Mouse (Mus musculus) fibroblast of lung, adult 2 months (primary cell): ENCODE measurements around the gene Retreg2.

Source experiments
- DNase-seq: peaks from one replicate; pipeline ENCODE4 v3.0.0-alpha.2; 2011; ENCODE audit warnings: low read depth

Retreg2 gene

GRCm38 (mm10) chr1:75168472-75169464 lies 26.2 kb downstream of the Retreg2 start, which contains the start of gene Zfand2b:
Gene Zfand2b, plus strand, starts transcription at chr1:75168646.
- DNase-seq = peak; percentile 80

DNA sequence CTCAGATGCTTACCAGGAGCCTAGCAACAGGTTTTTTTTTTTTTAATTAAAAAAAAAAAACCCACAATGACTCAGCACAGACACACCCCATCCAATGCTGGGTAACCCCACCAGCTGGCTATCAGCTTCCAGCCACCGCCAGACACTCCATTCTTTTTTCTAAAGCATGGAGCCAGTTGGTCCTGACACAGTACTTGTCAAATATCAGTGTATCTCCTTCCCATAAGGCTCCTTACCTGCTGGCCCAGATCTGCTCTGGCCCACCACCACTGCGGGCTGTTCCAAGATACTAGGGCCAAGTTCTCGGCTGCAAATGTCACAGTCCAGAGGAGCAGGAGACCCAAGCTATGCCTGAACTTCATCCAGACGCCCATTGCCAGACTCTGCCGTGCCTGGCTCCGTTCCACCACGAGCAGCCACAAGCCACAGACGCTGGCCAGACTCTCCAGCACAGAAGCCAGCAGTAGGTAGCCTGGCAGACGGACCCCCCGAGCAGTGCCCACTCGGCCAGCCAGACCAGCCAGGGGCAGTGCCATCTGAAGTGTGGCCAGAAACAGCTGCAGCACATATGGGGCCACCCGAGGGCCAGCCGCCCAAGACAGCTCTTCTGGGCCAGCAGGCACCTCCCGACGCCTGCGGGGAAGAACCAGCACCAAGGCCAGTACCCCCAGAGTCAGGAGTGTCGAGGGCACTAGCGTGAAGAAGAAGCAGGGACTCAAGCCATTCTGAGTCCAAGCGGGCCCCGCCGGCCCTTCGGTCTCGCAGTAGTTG lies 36.9 kb downstream of the Retreg2 start:
- DNase-seq = peak; percentile 68

GRCm38 (mm10) chr1:75180105-75180590 lies 37.6 kb downstream of the Retreg2 start, which contains the start of gene Abcb6:
Gene Abcb6, minus strand, starts transcription at chr1:75180392.
- DNase-seq = peak; percentile 60

DNA sequence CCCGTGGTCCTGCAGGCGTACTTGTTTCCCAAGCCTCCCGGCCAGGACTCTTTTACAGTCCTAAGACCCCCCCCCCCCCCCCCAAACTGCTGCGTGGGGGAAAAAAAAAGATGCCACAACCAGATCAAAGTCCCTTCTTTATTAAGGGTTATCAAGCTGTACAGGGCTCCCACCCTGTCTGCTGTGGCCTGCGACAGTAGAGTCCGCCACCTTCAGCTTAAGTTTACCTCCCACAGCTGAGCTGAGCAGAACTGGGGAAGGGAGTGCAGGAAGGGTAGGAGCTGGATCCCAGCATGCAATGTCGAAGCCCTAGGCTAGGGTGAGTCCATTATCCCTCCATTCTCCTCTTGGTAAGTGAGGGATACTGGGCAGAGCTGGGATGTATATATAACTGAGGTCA lies 38.2 kb downstream of the Retreg2 start:
- DNase-seq = no peak

GRCm38 (mm10) chr1:75181377-75181870 lies 38.8 kb downstream of the Retreg2 start:
- no peak for DNase-seq

GRCm38 (mm10) chr1:75182160-75182559 lies 39.6 kb downstream of the Retreg2 start:
- no peak for DNase-seq

- no peak for DNase-seq
Observed at GRCm38 (mm10) chr1:75185495-75185894, 42.9 kb downstream of the Retreg2 start.

DNA sequence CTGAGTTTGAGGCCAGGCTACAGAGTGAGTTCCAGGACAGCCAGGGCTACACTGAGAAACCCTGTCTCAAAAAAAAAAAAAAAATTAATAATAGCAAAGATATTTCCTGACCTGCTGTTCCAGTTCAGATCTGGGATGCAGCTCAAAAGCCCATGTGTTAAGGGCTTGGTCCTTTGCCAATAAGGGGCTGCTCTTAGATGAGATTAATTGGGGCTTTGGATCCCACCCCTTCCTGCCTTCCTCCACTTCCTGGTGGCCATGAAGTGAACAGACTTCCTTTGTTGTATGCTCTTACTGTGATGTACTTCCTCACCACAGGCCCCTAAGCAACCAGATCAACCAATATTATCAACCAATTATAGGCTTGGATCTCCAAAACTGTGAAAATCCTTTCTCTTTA lies 44.5 kb downstream of the Retreg2 start:
- no peak for DNase-seq

DNA sequence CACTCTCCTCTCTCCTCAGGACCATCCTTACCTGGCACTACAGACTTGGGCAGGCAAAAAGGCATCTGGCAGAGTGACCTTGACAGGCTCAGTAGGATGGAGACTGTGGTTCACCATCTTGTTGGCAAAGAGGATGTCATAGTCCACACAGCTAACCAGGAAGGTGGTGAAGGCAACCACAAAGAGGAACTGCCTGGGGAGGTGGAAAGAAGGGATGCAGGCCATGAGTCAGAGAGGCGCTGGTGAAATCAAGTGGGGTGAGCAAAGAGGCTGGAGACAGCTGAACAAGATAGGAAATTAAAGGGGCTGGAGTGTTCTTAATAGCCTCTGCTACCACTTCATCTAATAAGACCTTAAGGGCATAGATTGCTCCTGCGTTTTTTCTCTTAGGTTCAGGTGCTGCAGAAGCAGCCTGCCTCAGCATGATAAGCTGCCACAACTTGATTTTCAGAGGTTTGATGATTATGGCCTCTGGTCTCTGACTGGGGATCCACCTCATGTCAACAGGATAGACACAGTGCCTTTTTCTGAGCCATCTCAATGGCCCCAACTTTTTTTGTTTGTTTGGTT lies 45.4 kb downstream of the Retreg2 start:
- no peak for DNase-seq

GRCm38 (mm10) chr1:75190577-75190976 lies 48.0 kb downstream of the Retreg2 start:
- DNase-seq = no peak

DNA sequence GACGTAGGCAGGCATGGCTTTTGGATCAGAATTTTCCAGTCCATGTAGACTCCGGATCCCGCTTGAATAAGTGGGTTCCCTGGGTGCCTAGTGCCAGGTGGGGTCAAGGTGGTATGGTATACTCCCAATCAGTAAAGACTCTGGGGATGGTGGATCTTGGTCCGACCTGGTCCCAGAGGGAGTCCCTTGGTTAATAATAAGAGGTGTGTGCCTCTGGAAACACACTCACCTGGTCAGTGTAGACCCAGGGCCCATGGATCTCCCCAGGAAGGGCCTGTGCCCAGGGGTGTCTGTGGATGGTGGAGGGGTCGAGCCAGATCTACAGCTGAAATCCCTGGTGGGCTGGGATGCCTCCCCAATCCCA lies 48.7 kb downstream of the Retreg2 start:
- no peak for DNase-seq

- peak; percentile 98 for DNase-seq
Observed at GRCm38 (mm10) chr1:75191622-75192402, 49.2 kb downstream of the Retreg2 start, which contains the start of the genes Ankzf1 and Atg9a. Gene Ankzf1, plus strand, starts transcription at chr1:75192151. Gene Atg9a, minus strand, starts transcription at chr1:75192196.

DNA sequence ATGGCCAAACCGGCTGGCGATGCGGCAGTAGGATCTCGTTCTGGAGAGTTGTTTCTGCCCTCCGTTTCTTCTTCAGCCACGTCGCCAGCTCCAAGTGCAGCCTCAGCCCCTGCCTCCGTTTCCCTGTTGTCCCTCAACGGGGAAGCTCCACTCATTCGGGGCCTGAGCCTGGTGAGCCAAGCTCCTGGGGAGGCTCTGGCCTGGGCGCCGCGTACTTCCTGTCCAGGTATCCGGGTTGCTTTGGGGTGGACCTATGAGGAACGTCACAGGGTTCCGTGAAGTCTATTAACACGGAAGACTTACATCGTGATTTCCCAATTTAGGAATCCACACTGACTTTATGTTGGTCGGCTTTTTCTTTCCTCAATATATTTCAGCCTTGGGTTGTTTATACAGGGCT lies 49.9 kb downstream of the Retreg2 start:
- peak; percentile 24 for DNase-seq
